Comparison of ENCODE assay signal across 12 mouse cellular contexts in genomic region chr5:146781663-146782062, GRCm38 (mm10). TPM values are rescaled to one million over a fixed set of nuclear protein-coding genes. Genes with fewer than 3 reads are reported as not detected.
DNase-seq lines count a peak whose midpoint lies in the region; ATAC-seq and TF ChIP-seq lines count a peak whose summit lies in the region.
"Had no signal": no experiment of that assay in that cellular context is flagged by ENCODE, and none has a peak within 500 bp of the region (broad histone marks: within the 10 kb centered on the region; RNA-seq: fewer than 3 reads in every experiment).

No protein-coding gene starts in this region.

- no peak overlapping the region for H3K9ac ChIP-seq in heart, embryonic 16.5 days (ENCODE audit: low read length)

- H3K27ac ChIP-seq in heart, embryonic 16.5 days (ENCODE audit: low read length): no peak overlapping the region
- H3K27ac ChIP-seq in thymus, adult 2 months (ENCODE audit: control insufficient read depth, insufficient read depth, low read length): peak overlapping the region; percentile 72; the same call in 1 of the 2 replicates
- H3K27ac ChIP-seq: forebrain, embryonic 10.5 days had no signal

- no peak overlapping the region for H3K4me3 ChIP-seq in heart, embryonic 16.5 days (ENCODE audit: low read length)
- no peak overlapping the region for H3K4me3 ChIP-seq in thymus, adult 2 months (ENCODE audit: control insufficient read depth, insufficient read depth, low read length)
- H3K4me3 ChIP-seq: forebrain, embryonic 10.5 days had no signal

- TF ChIP-seq CTCF in thymus, adult 2 months (IDR thresholded peaks at IDR 0.05; ENCODE audit: borderline replicate concordance, control insufficient read depth, extremely low read depth, insufficient read depth, low read length, poor library complexity): no peak

- H3K9me3 ChIP-seq in heart, embryonic 16.5 days (replicated peaks; ENCODE audit: control insufficient read depth, low read length): no peaks in the 10 kb centered on the region
- H3K9me3 ChIP-seq: forebrain, embryonic 10.5 days had no signal

- DNase-seq in heart, postnatal 10 days: no peak
- peak; percentile 93 for DNase-seq in T-cell, adult 2 months (ENCODE audit: low spot score)
- peak; percentile 66 for DNase-seq in thymus, adult 2 months
- DNase-seq in cerebellum, postnatal 36 days: no peak
- no peak for DNase-seq in cerebellum, adult 9-10 months
- DNase-seq: gastrocnemius, postnatal 14 days; kidney, postnatal 10 days; left cerebral cortex, postnatal 4 days had no signal

- ATAC-seq in heart, embryonic 16.5 days (replicated peaks; ENCODE audit: extremely low read depth, insufficient read depth, low FRiP score): peak; percentile 44
- peak; percentile 83 for ATAC-seq in megakaryocyte, adult 5-6 weeks (ENCODE audit: poor library complexity, severe bottlenecking)
- no peak for ATAC-seq in frontal cortex, adult (ENCODE audit: low TSS enrichment)

- peaks cover 29% of the 10 kb centered on the region for H3K4me1 ChIP-seq in heart, embryonic 16.5 days (ENCODE audit: control insufficient read depth, insufficient read depth, low read length)
- H3K4me1 ChIP-seq in thymus, adult 2 months (replicated peaks; ENCODE audit: control insufficient read depth, insufficient read depth, low read length): peaks cover 43% of the 10 kb centered on the region

- intact Hi-C loops in heart, postnatal 10 days (cut with DNase I): loop anchor here (5.0 kb wide), 1 partner anchor 74 kb away; no protein-coding TSS in a partner anchor

- H3K27me3 ChIP-seq in heart, embryonic 16.5 days (ENCODE audit: control insufficient read depth, insufficient read depth, low read length): no peaks in the 10 kb centered on the region
- H3K27me3 ChIP-seq in thymus, adult 2 months (ENCODE audit: control insufficient read depth, insufficient read depth, low read length): no peaks in the 10 kb centered on the region

- no peak for TF ChIP-seq POLR2A in thymus, adult 2 months (IDR thresholded peaks at IDR 0.05; ENCODE audit: control insufficient read depth, extremely low read depth, insufficient read depth, low read length, poor library complexity)

- no peak overlapping the region for H3K4me2 ChIP-seq in heart, embryonic 16.5 days (ENCODE audit: low read depth, low read length)

- WGBS in heart, embryonic 16.5 days: 56% methylated on average over 9 of the region's 9 CpGs
- 39% methylated on average over 9 of the region's 9 CpGs for WGBS in thymus, adult 2 months

- no peaks in the 10 kb centered on the region for H3K36me3 ChIP-seq in heart, embryonic 16.5 days (ENCODE audit: control insufficient read depth, insufficient read depth)
- no peaks in the 10 kb centered on the region for H3K36me3 ChIP-seq in thymus, adult 2 months (ENCODE audit: control insufficient read depth, insufficient read depth, low read length)

RNA-seq across cellular contexts. Expression of gene Usp12, which starts 13.1 kb away (rescaled TPM):
- polyA plus RNA-seq in heart, embryonic 16.5 days (2015; fragmentation: Nextera tagmentation; extraction: Ambion mirVana): 10.1 and 11.0 TPM in 2 replicates
- total RNA-seq in heart, postnatal 10 days (2021): 10 to 100 TPM; 17.4 to 20.5 TPM
- 36.8 and 41.3 TPM in 2 replicates for total RNA-seq in megakaryocyte, adult 5-6 weeks (2015)
- total RNA-seq in megakaryocyte, adult 5-6 weeks (2017): 50.9 and 55.8 TPM in 2 replicates
- 13.1 and 13.7 TPM in 2 replicates for polyA plus RNA-seq in thymus, adult 2 months (2012; rRNA removed)

RNA-seq across cellular contexts. Expression of gene Rpl21, which starts 51.0 kb away (rescaled TPM):
- polyA plus RNA-seq in heart, embryonic 16.5 days (2015; fragmentation: Nextera tagmentation; extraction: Ambion mirVana): 279 and 290 TPM in 2 replicates
- total RNA-seq in heart, postnatal 10 days (2021): 100 to 1,000 TPM; 157 to 159 TPM
- 1,886 and 1,948 TPM in 2 replicates for total RNA-seq in megakaryocyte, adult 5-6 weeks (2015)
- total RNA-seq in megakaryocyte, adult 5-6 weeks (2017): 1,623 and 1,719 TPM in 2 replicates
- polyA plus RNA-seq in thymus, adult 2 months (2012; rRNA removed): 58.2 and 60.9 TPM in 2 replicates

Comparison
In these comparisons a context has a peak if more than half of its experiments do, and no peak if none do; other contexts are left out.
1. DNase-seq: peak in T-cell, adult 2 months (single experiment) and thymus, adult 2 months (single experiment); none in heart, postnatal 10 days (0 of 2), cerebellum, postnatal 36 days (0 of 2) and cerebellum, adult 9-10 months (single experiment).
2. RNA of gene Rpl21, which starts 51.0 kb away (total RNA-seq): 1,623 to 1,948 TPM in megakaryocyte, adult 5-6 weeks; 157 to 159 TPM in heart, postnatal 10 days; every median in the first group is over 10 times any median in the second.